Mouse (Mus musculus) bone marrow macrophage, adult 2 months (primary cell): ENCODE measurements around the gene Gstp3. TPM values are rescaled to one million over a fixed set of nuclear protein-coding genes. Genes with fewer than 3 reads are reported as not detected.

ENCODE experiments used
- H3K27ac ChIP-seq: 2 replicates; pipeline ENCODE4 v1.5.1; 2012; ENCODE audit warnings: low read depth, low read length; ENCODE audit not compliant: insufficient read depth
- H3K4me1 ChIP-seq: 2 replicates; pipeline ENCODE4 v1.6.1; 2012; ENCODE audit warnings: low read length; ENCODE audit not compliant: control insufficient read depth, insufficient read depth
- H3K4me3 ChIP-seq: 2 replicates; pipeline ENCODE4 v1.5.1; 2012; ENCODE audit warnings: mild to moderate bottlenecking, low read length, moderate library complexity; ENCODE audit not compliant: insufficient read depth
- CTCF ChIP-seq: IDR thresholded peaks from 2 replicates; pipeline ENCODE4 v1.5.1; 2012; ENCODE audit warnings: low read depth, mild to moderate bottlenecking, low read length, moderate library complexity
- POLR2A ChIP-seq: IDR thresholded peaks from 2 replicates; pipeline ENCODE4 v1.6.1; 2012; ENCODE audit warnings: mild to moderate bottlenecking, low read depth, low read length, borderline replicate concordance
- polyA plus RNA-seq: library from polyadenylated mRNA; stranded (reverse); fragments of >200 nt; gene quantifications from 2 replicates; pipeline ENCODE4 v1.2.4, GENCODE M21; 2012; ENCODE audit not compliant: missing spikeins, insufficient read depth, insufficient read length

Gstp3 gene
- not detected in 2 replicates for polyA plus RNA-seq

DNA sequence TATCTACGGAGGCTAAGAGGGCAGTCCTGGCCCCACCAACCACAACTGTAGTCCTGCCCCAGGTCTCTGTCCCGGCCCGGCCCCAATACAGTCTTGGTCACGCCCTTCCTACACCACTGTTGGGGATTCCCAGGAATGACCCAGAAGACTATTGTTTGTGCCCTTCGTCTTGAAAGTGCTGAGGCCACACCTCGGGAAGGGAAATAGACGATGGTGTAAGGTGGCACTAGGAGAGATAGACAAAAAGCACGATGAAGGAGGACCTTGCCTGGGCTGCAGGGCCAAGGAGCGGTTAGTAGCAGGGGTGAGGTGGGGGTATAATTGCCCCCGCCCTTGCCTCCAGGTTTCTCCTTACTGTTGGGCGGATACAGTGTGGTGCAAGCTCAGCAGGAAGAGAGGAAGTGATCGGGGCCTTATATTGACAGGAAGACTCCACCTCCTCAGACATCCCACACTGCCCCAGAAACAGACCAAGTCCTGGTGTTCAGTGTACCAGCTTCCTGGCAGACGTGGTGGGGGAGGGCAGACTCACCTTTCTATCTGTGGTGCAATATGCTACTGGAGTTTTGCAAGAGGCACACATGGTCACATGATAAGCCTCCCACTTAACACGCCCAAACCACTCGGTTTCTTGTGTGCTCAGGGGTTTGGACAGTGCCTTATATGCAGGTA, at the start of gene Gstp3:
Gene Gstp3 (minus strand): TSS at position 501 of the 672 bp plus-strand sequence.
- Histone ChIP-seq H3K27ac (no peak within 1 kb of the TSS), H3K4me3 (no peak within 1 kb of the TSS), H3K4me1 (peaks cover 3% of the 10 kb centered on the region; the same call in 1 of the 2 replicates)
- TF ChIP-seq POLR2A (no peak), CTCF (no peak)

DNA sequence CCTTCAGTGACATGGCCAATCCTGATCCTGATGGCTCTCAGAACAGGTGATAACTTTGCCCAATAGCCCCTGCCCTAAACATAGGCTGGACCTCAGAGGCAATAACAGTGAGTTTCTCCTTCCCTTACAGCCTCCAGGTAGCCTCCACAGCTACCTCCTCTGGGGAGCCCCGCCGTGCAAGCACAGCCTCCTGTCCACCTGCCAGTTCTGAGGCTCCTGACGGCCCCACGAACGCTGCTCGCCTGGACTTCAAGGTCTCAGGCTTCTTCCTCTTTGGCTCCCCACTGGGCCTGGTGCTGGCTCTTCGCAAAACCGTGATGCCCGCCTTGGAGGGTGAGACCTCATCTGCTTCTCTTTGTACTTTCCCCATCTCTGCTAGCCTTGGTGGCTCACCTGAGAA, 49.2 kb upstream of the Gstp3 start:
- TF ChIP-seq POLR2A = no peak
- TF ChIP-seq CTCF = no peak
- Histone ChIP-seq H3K4me1 (peaks cover 22% of the 10 kb centered on the region), H3K4me3 (no peak overlapping the region), H3K27ac (no peak overlapping the region)

DNA sequence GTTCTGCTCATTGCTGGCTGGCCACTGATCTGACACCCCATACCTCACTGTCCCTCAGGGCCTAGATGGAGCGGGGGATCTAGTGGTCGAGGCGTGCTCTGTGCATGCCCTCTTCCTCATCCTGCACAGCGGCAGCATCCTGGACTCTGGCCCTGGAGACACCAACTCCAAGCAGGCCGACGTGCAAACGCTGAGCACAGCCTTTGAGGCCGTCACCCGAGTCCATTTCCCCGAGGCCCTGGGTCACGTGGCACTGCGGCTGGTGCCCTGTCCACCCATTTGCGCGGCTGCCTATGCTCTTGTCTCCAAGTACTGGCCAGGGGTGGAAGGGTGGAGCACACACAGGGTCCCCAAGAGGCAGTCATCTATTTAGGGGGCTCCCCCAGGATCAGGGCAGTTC, 47.3 kb upstream of the Gstp3 start:
- H3K4me1 ChIP-seq = peaks cover 6% of the 10 kb centered on the region
- TF ChIP-seq CTCF = no peak
- TF ChIP-seq POLR2A = no peak
- H3K4me3 ChIP-seq = no peak overlapping the region
- H3K27ac ChIP-seq = no peak overlapping the region

DNA sequence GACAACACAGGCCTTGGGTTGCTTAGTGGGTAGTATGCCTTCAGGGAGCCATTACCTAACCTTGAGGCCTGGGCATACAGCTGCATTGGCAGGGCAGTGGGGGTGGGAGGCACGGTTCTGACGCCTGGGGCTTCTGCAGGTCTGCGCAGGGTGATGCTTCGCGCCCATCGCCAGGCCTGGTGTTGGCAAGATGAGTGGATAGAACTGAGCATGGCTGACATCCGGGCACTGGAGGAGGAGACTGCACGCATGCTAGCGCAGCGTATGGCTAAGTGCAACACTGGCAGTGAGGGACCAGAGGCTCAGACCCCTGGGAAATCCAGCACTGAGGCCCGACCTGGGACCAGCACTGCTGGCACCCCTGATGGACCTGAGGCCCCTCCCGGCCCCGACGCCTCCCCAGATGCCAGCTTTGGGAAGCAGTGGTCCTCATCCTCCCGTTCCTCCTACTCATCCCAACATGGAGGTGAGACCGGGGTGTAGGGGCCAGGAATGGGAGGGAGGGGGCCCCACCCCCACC, 45.4 kb upstream of the Gstp3 start:
- no peak for TF ChIP-seq POLR2A
- TF ChIP-seq CTCF = no peak
- Histone ChIP-seq H3K27ac (no peak overlapping the region), H3K4me3 (no peak overlapping the region), H3K4me1 (peaks cover 5% of the 10 kb centered on the region; the same call in 1 of the 2 replicates)

DNA sequence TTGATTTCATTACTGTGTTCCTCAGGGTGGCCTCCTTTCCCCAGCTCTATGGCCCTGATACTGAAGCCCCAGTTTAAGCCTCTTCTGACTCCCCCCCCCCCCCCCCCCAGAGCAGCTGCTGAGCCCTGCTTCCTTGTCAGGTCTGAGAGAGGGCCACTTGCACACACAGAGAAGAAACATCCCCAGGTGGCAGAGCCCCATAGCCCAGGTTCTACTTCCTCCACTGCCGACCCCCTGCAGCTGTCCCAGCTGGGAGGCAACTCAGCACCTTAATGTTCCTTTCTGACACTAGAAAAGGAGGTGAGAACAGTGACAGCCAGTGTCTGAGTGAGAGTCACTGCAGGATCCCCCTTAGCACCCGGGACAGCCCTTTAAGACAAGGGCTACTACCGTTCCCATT, 44.4 kb upstream of the Gstp3 start:
- Histone ChIP-seq H3K4me1 (peaks cover 10% of the 10 kb centered on the region; the same call in 1 of the 2 replicates), H3K27ac (no peak overlapping the region), H3K4me3 (no peak overlapping the region)
- TF ChIP-seq CTCF (no peak), POLR2A (no peak)

DNA sequence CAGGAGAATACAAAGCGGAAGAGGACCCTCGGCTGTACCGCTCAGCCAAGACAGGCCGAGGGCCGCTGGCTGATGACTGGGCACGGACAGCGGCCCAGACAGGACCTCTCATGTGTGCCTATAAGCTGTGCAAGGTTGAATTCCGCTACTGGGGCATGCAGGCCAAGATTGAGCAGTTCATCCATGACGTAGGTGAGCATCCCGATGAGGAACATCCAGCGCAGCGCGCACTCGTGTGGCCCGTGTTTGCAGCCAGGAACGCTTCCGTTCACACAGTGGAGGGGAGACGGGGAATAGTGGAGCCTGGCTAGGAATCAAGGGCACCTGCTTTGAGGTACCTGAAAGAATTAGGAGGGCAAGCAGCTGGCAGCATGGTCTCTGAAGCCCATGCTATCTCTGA, 43.9 kb upstream of the Gstp3 start:
- H3K4me1 ChIP-seq = peaks cover 15% of the 10 kb centered on the region; the same call in 1 of the 2 replicates
- no peak overlapping the region for H3K27ac ChIP-seq
- H3K4me3 ChIP-seq = no peak overlapping the region
- TF ChIP-seq POLR2A (no peak), CTCF (no peak)

DNA sequence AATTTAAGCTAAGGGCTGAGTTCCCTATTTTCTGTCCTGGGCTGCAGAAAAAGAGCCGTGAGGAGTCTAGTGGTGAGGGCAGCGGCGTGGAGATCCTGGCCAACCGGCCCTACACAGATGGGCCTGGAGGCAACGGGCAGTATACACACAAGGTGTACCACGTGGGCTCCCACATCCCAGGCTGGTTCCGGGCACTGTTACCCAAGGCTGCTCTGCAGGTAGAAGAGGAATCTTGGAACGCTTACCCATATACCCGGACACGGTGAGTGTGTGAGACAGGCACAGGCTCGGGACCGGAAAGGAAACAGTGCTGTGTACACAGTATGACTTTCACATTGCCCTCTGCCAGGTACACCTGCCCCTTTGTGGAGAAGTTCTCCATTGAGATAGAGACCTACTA, 43.3 kb upstream of the Gstp3 start:
- no peak for TF ChIP-seq CTCF
- TF ChIP-seq POLR2A = no peak
- H3K4me3 ChIP-seq = no peak overlapping the region
- peaks cover 22% of the 10 kb centered on the region for H3K4me1 ChIP-seq
- H3K27ac ChIP-seq = no peak overlapping the region

DNA sequence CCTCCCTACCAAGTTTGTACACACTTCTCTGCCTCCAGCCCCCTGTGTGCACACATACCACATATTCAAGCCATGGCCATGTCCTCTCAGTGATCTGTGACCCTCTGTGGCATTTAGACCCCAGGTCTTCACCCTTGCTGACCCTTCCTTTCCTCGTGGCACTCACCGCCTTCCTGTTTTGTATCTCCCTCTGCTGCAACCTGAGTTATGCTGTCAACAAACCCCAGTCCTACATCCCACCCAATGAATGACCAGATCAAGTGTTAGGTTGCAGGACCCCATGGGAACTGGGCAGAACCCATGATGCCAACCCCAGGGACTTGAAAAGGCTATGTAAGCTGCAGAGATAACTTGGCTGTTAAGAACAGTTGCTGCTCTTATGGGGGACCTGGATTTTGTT, 42.7 kb upstream of the Gstp3 start:
- Histone ChIP-seq H3K27ac (no peak overlapping the region), H3K4me3 (no peak overlapping the region), H3K4me1 (peaks cover 22% of the 10 kb centered on the region)
- TF ChIP-seq CTCF (no peak), POLR2A (no peak)

DNA sequence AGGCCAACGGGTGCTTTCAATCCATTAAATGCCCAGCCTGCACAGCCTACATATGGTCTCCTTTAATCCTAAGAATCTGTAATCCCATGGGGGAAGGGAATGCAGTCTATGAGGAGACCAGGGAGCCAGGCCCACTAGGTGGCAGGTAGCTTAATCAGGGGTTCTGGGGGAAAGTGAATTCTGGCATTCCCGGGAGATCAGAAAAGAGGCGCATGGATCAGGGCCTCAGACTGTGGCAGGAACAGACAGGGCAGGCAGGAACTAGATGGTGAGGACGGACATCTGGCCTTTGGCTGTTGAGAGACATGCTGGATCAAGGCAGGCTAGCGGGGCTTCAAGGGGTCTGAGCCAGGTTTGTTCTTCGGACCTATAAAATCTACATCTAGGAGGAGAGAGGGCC, 42.1 kb upstream of the Gstp3 start:
- Histone ChIP-seq H3K4me3 (no peak overlapping the region), H3K4me1 (peaks cover 22% of the 10 kb centered on the region), H3K27ac (no peak overlapping the region)
- TF ChIP-seq CTCF = no peak
- TF ChIP-seq POLR2A = no peak

DNA sequence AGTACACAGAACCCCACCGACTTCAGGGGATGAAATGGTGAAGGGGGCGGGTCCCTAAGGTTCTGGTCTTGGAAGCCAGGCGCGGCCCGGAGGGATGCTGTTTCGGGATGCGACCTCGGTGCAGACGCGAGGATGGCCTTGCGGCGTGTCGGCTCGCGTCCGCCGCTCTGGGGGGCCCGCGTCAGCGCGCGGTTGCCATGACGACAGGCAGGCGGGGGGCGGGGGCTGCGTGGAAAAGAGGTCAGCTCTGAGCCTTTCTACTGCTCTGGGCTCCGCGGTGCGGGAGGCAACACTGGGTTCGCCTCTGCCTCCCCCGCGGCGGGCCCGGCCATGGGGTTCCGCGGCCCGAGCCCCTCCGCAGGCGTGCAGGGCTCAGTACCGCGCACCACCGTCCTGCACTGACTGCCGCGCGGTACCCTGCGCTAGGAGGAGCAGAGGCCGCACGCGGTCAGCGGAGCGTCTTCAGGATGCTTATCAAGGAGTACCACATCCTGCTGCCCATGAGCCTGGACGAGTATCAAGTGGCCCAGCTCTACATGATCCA, 41.4 kb upstream of the Gstp3 start:
- Histone ChIP-seq H3K4me3 (peak overlapping the region; percentile 72), H3K4me1 (peaks cover 26% of the 10 kb centered on the region), H3K27ac (no peak overlapping the region)
- TF ChIP-seq CTCF = no peak
- TF ChIP-seq POLR2A = no peak
